Mouse (Mus musculus) bone marrow macrophage, adult 2 months (primary cell): ENCODE measurements around the gene Rhbdd1.

ENCODE experiments used
- CTCF ChIP-seq: IDR thresholded peaks from 2 replicates; pipeline ENCODE4 v1.5.1; 2012; ENCODE audit warnings: low read depth, mild to moderate bottlenecking, low read length, moderate library complexity
- POLR2A ChIP-seq: IDR thresholded peaks from 2 replicates; pipeline ENCODE4 v1.6.1; 2012; ENCODE audit warnings: mild to moderate bottlenecking, low read depth, low read length, borderline replicate concordance

GRCm38 (mm10) chr1:82287052-82287775 is 29.0 kb upstream of the Rhbdd1 start:
- TF ChIP-seq CTCF (no peak), POLR2A (no peak)
